12 mouse cellular contexts compared by ENCODE assay signal in genomic region chr13:45386253-45386652, GRCm38 (mm10).
"Had no signal": no experiment of that assay in that cellular context is flagged by ENCODE, and none has a peak within 500 bp of the region (broad histone marks: within the 10 kb centered on the region; RNA-seq: fewer than 3 reads in every experiment).

No protein-coding gene starts in this region.

- DNase-seq: kidney, adult 18-20 months; kidney, postnatal 10 days; kidney, postnatal 4 days; lung, embryonic 14.5 days; lung, postnatal 10 days; thymus, postnatal 36 days had no signal

- H3K36me3 ChIP-seq: limb, embryonic 15.5 days; liver, embryonic 12.5 days; midbrain, embryonic 13.5 days; neural tube, embryonic 15.5 days had no signal

- H3K9me3 ChIP-seq: limb, embryonic 15.5 days; liver, embryonic 12.5 days; midbrain, embryonic 13.5 days; neural tube, embryonic 15.5 days had no signal

- H3K27ac ChIP-seq: limb, embryonic 15.5 days; liver, embryonic 12.5 days; macrophage; midbrain, embryonic 13.5 days; neural tube, embryonic 15.5 days had no signal

- H3K4me3 ChIP-seq: limb, embryonic 15.5 days; liver, embryonic 12.5 days; midbrain, embryonic 13.5 days; myocyte; neural tube, embryonic 15.5 days had no signal

- H3K27me3 ChIP-seq: limb, embryonic 15.5 days; neural tube, embryonic 15.5 days had no signal
